Mouse (Mus musculus) bone marrow macrophage, adult 2 months (primary cell): ENCODE measurements around the gene Tmem98. TPM values are rescaled to one million over a fixed set of nuclear protein-coding genes. Genes with fewer than 3 reads are reported as not detected.

ENCODE experiments used
- H3K27ac ChIP-seq: 2 replicates; pipeline ENCODE4 v1.5.1; 2012; ENCODE audit warnings: low read depth, low read length; ENCODE audit not compliant: insufficient read depth
- H3K4me1 ChIP-seq: 2 replicates; pipeline ENCODE4 v1.6.1; 2012; ENCODE audit warnings: low read length; ENCODE audit not compliant: control insufficient read depth, insufficient read depth
- H3K4me3 ChIP-seq: 2 replicates; pipeline ENCODE4 v1.5.1; 2012; ENCODE audit warnings: mild to moderate bottlenecking, low read length, moderate library complexity; ENCODE audit not compliant: insufficient read depth
- CTCF ChIP-seq: IDR thresholded peaks from 2 replicates; pipeline ENCODE4 v1.5.1; 2012; ENCODE audit warnings: low read depth, mild to moderate bottlenecking, low read length, moderate library complexity
- POLR2A ChIP-seq: IDR thresholded peaks from 2 replicates; pipeline ENCODE4 v1.6.1; 2012; ENCODE audit warnings: mild to moderate bottlenecking, low read depth, low read length, borderline replicate concordance
- polyA plus RNA-seq: library from polyadenylated mRNA; stranded (reverse); fragments of >200 nt; gene quantifications from 2 replicates; pipeline ENCODE4 v1.2.4, GENCODE M21; 2012; ENCODE audit not compliant: missing spikeins, insufficient read depth, insufficient read length

Tmem98 gene
- polyA plus RNA-seq, 1 experiment, result not detected

GRCm38 (mm10) chr11:80811156-80811555 lies 1.2 kb downstream of the Tmem98 start:
- TF ChIP-seq POLR2A, result no peak
- no peak for TF ChIP-seq CTCF
- Histone ChIP-seq H3K4me3 (no peak overlapping the region), H3K4me1 (no peaks in the 10 kb centered on the region), H3K27ac (no peak overlapping the region)

DNA sequence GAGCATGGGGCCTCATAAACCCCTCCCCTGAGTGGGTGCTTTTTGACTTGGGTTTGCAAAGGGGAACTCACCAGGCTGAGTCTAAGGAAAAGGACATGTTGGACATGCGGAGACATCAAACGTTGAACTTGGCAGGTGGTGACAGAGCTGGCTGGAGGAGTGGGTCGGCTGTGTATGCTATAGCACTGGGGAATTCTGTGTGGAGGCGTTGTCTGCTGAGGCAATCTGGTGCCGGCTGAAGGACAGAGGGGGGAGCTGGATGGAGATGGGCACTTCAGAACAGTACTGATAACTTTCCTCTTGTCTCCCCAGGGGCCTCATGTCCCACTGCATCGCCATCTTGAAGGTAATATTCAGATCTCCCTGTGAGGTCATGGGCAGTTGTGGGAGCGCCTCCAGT lies 5.4 kb downstream of the Tmem98 start:
- TF ChIP-seq POLR2A, result no peak
- no peak for TF ChIP-seq CTCF
- H3K4me3 ChIP-seq, result no peak overlapping the region
- no peak overlapping the region for H3K27ac ChIP-seq
- H3K4me1 ChIP-seq, result no peaks in the 10 kb centered on the region

- Histone ChIP-seq H3K4me1 (no peaks in the 10 kb centered on the region), H3K4me3 (no peak overlapping the region), H3K27ac (no peak overlapping the region)
- TF ChIP-seq POLR2A, result no peak
- TF ChIP-seq CTCF, result peak; percentile 57
Observed at GRCm38 (mm10) chr11:80818060-80818697, 8.2 kb downstream of the Tmem98 start.

DNA sequence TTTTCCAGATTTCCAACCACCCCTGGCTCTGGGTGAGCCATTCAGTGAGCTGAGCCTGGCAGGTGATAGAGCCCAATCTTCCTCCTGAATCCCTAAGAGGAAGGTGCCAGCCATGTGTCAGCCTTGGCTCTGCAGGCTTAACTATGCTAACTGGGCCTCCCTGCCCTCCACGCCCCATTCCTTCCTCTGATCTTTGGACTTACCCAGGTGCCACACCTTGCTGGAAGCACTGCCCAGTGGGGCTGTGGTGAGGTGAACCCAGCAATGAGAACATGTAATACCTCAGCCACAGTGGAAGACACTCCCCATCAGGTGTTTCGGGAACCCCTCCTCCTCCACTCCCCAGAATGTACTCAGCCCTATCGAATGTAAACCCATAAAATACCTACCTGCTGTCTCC lies 10.1 kb downstream of the Tmem98 start:
- Histone ChIP-seq H3K27ac (no peak overlapping the region), H3K4me3 (no peak overlapping the region), H3K4me1 (no peaks in the 10 kb centered on the region)
- TF ChIP-seq CTCF (no peak), POLR2A (no peak)

GRCm38 (mm10) chr11:80821296-80821695 lies 11.3 kb downstream of the Tmem98 start:
- no peak overlapping the region for H3K27ac ChIP-seq
- H3K4me1 ChIP-seq, result no peaks in the 10 kb centered on the region
- no peak overlapping the region for H3K4me3 ChIP-seq
- TF ChIP-seq CTCF, result no peak
- no peak for TF ChIP-seq POLR2A

- Histone ChIP-seq H3K4me3 (no peak overlapping the region), H3K4me1 (no peaks in the 10 kb centered on the region), H3K27ac (no peak overlapping the region)
- TF ChIP-seq POLR2A (no peak), CTCF (no peak)
Observed at GRCm38 (mm10) chr11:80821794-80822193, 11.8 kb downstream of the Tmem98 start.

GRCm38 (mm10) chr11:80835395-80835794 lies 25.4 kb downstream of the Tmem98 start:
- H3K4me3 ChIP-seq, result no peak overlapping the region
- TF ChIP-seq POLR2A (no peak), CTCF (no peak)
- no peak overlapping the region for H3K27ac ChIP-seq
- H3K4me1 ChIP-seq, result no peaks in the 10 kb centered on the region

DNA sequence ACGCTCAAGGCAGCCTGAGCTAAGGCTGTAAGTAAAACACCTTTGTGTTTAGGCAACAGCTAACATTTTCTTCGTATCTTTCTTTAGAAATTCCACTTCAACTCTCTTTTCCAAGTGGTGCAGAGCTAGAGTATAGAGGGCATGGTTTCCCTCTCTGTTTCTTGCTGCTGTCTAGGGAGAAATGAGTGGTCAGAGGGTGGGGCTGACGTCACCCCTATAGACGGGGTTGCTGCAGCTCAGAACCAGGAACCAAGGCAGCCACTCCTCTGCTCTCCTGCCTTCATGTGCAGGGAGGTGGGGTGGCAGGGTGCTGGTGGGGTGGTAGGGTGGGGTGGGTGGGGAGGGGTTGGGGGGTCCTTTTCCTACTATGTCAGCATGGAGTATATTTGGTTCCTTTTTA lies 25.9 kb downstream of the Tmem98 start:
- H3K27ac ChIP-seq, result no peak overlapping the region
- TF ChIP-seq CTCF (no peak), POLR2A (no peak)
- H3K4me3 ChIP-seq, result no peak overlapping the region
- no peaks in the 10 kb centered on the region for H3K4me1 ChIP-seq

- Histone ChIP-seq H3K27ac (no peak overlapping the region), H3K4me3 (no peak overlapping the region), H3K4me1 (no peaks in the 10 kb centered on the region)
- TF ChIP-seq POLR2A, result no peak
- no peak for TF ChIP-seq CTCF
Observed at GRCm38 (mm10) chr11:80838724-80839123, 28.7 kb downstream of the Tmem98 start.

DNA sequence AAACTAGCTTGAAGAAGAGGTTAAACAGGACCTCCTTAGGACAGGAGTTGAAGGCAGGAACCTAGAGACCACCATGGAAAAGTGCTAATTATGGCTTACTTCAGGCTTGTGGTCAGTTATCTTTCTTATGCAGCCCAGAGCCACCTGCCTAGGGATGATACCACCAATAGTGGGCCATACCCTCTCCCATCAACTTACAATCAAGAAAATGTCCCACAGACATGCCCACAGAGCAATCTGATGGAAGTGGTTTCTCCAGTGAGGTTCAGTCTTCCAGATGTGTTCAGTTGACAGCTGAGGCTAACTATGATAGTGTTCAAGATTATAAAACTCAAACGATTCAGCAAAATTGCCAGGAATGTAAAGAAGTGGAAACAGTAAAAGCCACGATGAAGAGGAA lies 33.5 kb downstream of the Tmem98 start:
- TF ChIP-seq POLR2A (no peak), CTCF (no peak)
- Histone ChIP-seq H3K27ac (no peak overlapping the region), H3K4me1 (no peaks in the 10 kb centered on the region), H3K4me3 (no peak overlapping the region)

DNA sequence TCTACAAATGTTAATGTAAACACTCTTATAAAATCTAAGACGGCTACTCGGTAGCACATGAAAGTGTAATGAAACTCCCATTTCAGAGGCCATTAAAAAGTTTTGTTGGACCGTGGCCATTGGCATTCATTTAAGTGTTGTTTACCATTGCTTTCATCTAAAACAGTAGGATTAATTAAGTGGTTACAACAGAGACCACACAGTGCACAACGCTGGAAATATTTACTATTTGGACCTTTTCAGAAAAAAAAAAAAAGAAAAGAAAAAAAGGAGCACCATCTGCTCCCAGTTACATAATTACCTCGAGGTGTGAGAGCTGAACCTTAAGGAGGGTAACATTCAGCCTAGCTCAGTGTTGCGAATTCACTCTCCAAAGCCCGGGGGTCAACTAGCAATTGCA lies 35.5 kb downstream of the Tmem98 start:
- H3K4me1 ChIP-seq, result no peaks in the 10 kb centered on the region
- no peak overlapping the region for H3K27ac ChIP-seq
- H3K4me3 ChIP-seq, result no peak overlapping the region
- no peak for TF ChIP-seq POLR2A
